Mouse (Mus musculus) gastrocnemius, postnatal 10 days (tissue): ENCODE results near the gene Aipl1. TPM values are rescaled to one million over a fixed set of nuclear protein-coding genes. Genes with fewer than 3 reads are reported as not detected.

Experiments used
- total RNA-seq, 2 experiments: library from RNA; stranded (reverse); gene quantifications; 2 replicates each; pipeline ENCODE4 v1.2.3; 2021

Aipl1 gene
- total RNA-seq, 2 experiments from 2014 or later: 0.16 to 0.23 TPM

Other genes starting within 250 kb of the Aipl1 start
- gene Pimreg, start 4.5 kb upstream of the Aipl1 start, total RNA-seq: 10 to 100 TPM in 1 of 2 experiments, 1 to 10 TPM in 1; 9.8 to 12.4 TPM
- 1 to 10 TPM; 2.2 to 2.5 TPM for gene Pitpnm3, start 98.3 kb upstream of the Aipl1 start, total RNA-seq
- gene Gm43951, start 169.3 kb upstream of the Aipl1 start, total RNA-seq: under 1 TPM; 0.31 to 0.45 TPM
- gene 4933427D14Rik, start 169.9 kb upstream of the Aipl1 start, total RNA-seq: 1 to 10 TPM; 2.0 to 5.6 TPM
- gene Txndc17, start 170.0 kb upstream of the Aipl1 start, total RNA-seq: 10 to 100 TPM; 37.9 to 40.3 TPM
- 1 to 10 TPM; 8.2 to 9.2 TPM for gene Med31, start 178.1 kb upstream of the Aipl1 start, total RNA-seq
- gene Slc13a5, start 229.7 kb upstream of the Aipl1 start, total RNA-seq: 10 to 100 TPM in 1 of 2 experiments, under 1 TPM in 1; 0.33 to 10.5 TPM